Mouse (Mus musculus) myocyte (in vitro differentiated cells): ENCODE data around the gene Ankrd39.

Experiments used
- CEBPB ChIP-seq: IDR thresholded peaks from 2 replicates; pipeline ENCODE4 v1.6.1; 2011; ENCODE audit warnings: mild to moderate bottlenecking, moderate library complexity; ENCODE audit not compliant: poor library complexity, insufficient read depth, severe bottlenecking
- E2F4 ChIP-seq: IDR thresholded peaks from one replicate; pipeline ENCODE4 v1.6.1; 2011; ENCODE audit warnings: mild to moderate bottlenecking, control low read depth, moderate library complexity; ENCODE audit not compliant: insufficient read depth
- MAX ChIP-seq: IDR thresholded peaks from one replicate; pipeline ENCODE4 v1.6.1; 2011; ENCODE audit warnings: low read depth, mild to moderate bottlenecking, control low read depth
- POLR2A ChIP-seq: IDR thresholded peaks from one replicate; pipeline ENCODE4 v1.6.1; 2011; ENCODE audit warnings: low read depth, mild to moderate bottlenecking, control low read depth, moderate library complexity; ENCODE audit not compliant: insufficient read length

DNA sequence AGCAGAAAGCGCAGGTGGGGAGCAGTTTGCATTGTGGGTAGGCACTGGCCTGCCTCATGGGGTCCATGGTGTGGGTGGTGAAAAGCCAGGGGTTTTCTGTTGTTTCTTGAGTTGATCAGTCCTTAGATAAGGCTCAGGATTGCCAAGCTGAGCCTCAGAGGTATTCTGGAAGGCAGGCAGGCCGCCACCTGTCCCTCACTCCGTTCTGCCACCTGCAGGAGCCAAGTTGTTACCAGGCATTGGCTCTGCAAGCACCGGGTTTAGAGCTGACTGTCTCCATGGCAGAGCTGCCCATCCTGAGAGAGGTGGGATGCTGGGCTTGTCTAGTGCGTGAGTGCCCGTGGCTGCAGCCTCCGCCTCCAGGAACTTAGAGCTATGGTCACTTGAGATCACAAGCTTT, 25.0 kb downstream of the Ankrd39 start:
- TF ChIP-seq E2F4 (no peak), POLR2A (no peak), MAX (no peak), CEBPB (no peak)
